Mouse (Mus musculus) adrenal gland, adult 2 months (tissue): Measurements from ENCODE around the gene Fpgt. TPM values are rescaled to one million over a fixed set of nuclear protein-coding genes. Genes with fewer than 3 reads are reported as not detected.
A peak's percentile ranks its signal among the peaks of the same experiment; 100 is the strongest.

ENCODE experiments used
- DNase-seq: peaks from one replicate; pipeline ENCODE4 v3.0.0; 2021
- long read RNA-seq: library from polyadenylated mRNA; stranded (forward); transcript quantifications from one replicate; pipeline ENCODE4 v2.0.0, GENCODE M21; 2021
- polyA plus RNA-seq: library from polyadenylated mRNA; depleted of rRNA; stranded (reverse); fragments of >200 nt; gene quantifications from 2 replicates; pipeline ENCODE4 v1.2.3, GENCODE M21; 2012; rRNA removed
- total RNA-seq, 2 experiments: library from RNA; stranded (reverse); gene quantifications; 2 replicates each; pipeline ENCODE4 v1.2.3; 2021

Gene Fpgt
- total RNA-seq = 10 to 100 TPM; 26.6 to 34.7 TPM
- 4.4 and 6.3 TPM in 2 replicates for polyA plus RNA-seq
- long read RNA-seq, transcript Fpgt-201 (4 exons, 3,518 nt) = major isoform, 5 of 8 reads
- long read RNA-seq, partial matches to known transcripts = 0 of 8 reads
- long read RNA-seq, other reads (novel, unspliced or antisense) = 1 of 8 reads

DNA sequence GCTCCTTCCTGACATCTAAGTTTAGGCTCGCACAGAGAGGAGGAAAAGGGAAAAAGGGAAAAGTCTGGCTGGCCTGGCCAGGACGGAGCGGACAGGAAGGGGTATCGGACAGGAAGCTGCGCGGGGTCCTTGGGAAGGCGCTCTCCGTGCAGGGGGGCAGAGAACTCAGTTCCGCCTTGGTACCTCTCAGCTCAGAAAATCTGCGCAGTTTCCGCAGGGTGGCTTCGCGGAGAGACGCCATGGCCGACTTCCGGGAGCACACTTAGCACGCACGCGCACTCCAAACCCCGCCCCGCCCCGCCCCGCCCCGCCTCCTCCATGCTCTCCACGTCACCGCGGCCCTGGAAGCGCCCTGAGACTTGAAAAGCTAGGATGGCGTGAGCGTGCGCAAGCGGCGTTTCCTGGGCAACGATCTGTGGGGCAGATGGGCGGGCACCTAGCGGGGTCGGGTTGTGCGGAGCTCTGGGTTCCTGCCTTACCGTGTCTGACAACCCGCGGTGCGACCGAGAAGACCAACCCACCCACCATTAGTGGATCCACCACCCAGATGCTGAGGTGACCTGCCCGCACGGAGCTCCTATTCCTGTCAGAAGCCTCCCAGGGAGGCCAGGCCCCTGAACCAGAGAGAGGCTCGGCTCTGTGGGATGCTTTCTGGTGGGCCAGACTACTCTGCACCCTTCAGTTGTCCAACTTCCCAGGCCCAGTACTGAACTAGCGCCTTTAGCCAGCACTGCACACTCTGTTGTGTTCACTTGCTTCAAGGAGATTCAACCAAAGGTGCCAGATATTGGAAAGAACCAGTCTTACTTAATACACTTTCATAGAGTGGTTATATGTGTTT, at the start of gene Fpgt, which contains the start of gene Lrriq3:
TSS of gene Fpgt (minus strand) at position 288 of the 841 bp plus-strand sequence.
TSS of gene Lrriq3 (plus strand) at position 319 of the 841 bp plus-strand sequence.
- peak; percentile 95 for DNase-seq

DNA sequence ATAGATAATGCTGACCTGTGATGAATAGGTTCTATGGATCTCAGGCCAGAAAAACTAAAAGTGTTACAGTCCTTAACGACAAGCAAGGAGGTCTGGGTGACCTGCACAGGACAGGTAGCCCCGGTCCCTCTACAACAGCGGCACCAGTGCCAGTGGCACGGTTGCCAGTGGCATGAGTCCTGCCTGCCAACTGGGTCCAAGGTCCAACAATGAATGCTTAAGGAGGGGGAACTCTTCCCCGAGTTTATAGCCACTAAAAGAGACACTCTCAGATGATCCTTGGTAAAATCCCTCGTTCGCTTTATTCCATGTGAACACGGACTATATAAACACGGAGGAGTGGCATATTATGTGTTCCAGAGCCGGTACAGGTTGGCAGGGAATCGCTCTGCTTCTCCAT, 47.8 kb upstream of the Fpgt start:
- DNase-seq = no peak

DNA sequence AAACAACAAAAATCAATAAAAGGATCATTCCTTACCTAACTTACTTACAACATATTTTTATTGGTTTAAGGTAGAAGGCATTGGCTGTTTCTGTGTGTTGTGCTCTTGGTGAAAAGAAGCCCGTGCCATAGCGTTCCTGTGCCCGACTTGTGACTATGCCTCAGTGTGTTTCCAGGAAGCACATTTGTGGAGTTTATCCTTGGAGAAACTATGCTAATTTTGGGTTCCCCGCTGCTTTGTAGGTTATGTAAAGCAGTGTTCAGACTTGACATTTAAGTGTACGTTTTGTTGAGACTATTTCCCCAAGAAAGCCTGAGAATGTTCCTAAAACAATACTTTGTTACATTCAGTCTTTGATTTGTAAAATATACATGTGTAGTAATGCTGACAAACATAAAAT, 44.5 kb upstream of the Fpgt start:
- no peak for DNase-seq

DNA sequence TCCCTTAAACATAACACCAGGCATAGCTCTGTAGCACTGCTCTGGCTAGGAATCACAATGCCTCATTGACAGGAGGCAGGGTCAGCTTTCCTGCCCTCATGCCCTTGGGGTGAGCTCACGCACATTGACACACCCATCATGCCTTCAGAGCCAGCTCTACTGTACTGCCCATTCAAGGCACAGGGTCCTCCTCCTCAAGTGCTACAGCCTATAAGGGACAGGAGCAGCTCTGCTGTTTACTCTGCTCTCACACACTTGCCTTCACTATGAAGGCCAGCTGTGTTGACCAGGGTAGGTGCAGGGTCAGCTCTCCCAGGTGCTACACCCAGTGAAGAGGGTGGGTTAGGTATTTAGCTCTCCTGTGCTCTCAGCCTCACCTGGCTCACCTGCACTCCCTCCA, 12.8 kb upstream of the Fpgt start:
- no peak for DNase-seq

DNA sequence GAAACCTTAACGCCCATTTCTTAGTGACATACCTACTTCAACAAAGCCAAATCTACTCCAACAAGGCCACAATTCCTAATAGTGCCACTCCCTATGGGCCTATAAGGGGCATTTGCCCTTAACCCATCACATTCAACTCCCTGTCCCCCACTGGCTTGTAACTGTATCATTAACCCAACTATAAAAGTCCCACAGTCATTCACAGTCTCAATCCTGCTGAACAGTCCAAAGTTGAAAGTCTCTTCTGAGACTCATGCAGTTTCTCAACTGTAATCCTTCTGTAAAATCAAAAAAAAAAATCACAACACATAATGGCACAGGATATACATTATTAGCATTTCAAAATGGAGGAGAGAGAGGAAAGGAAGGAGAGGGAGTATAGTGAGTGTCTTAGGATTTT, 6.1 kb upstream of the Fpgt start:
- DNase-seq = no peak

DNA sequence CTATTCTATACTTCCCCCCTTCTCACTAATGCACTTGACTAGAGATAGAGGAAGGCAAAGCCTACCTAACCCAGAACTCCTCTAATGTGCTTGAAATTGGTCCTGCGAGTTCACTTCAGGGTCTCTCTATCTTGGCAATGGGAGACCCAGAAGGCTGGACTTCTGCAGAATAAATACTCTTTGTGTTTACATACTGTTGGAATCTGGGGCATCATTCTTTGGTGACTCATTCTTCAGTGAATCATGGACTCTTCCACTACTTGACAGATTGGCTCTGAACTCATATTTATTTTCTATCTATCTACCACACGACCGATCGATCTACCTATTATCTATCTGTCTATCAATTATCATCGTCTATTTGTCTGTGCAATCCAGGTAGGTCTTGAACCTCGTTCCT, 1.1 kb downstream of the Fpgt start:
- DNase-seq = no peak

DNA sequence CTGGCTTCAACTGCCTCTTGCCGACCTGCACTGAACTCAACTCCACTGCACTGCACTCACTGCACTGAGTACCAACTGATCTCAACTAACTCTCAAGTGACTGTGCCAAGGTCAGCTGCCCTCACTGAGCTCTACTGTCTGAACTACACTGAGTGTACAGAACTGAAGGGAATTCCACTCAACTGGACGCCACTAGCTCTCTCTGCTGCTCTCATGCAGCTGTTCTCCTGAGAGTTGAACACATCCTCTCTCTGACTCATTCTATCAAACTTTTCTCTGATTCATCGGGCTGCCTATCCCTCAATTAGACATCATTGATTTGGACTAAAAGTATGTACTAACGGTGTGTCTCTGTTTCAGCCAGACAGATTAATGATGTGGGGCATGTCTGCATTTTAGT, 15.3 kb downstream of the Fpgt start:
- no peak for DNase-seq

DNA sequence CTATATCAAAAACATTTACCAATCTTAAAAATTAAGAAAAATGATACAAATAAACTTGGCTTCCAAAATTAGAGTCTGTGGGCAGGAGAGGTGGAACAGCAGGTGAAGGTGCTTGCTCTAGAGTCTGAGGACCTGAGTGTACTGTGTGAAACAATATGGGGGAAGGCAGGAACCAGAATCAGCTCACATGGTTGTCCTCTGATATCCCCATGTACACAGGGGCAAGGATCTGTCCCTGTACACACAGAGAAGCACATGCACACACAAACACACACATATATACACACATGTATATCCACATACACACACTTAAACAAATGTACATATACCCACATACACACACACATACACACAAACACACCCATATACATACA, 33.8 kb downstream of the Fpgt start:
- DNase-seq = no peak

DNA sequence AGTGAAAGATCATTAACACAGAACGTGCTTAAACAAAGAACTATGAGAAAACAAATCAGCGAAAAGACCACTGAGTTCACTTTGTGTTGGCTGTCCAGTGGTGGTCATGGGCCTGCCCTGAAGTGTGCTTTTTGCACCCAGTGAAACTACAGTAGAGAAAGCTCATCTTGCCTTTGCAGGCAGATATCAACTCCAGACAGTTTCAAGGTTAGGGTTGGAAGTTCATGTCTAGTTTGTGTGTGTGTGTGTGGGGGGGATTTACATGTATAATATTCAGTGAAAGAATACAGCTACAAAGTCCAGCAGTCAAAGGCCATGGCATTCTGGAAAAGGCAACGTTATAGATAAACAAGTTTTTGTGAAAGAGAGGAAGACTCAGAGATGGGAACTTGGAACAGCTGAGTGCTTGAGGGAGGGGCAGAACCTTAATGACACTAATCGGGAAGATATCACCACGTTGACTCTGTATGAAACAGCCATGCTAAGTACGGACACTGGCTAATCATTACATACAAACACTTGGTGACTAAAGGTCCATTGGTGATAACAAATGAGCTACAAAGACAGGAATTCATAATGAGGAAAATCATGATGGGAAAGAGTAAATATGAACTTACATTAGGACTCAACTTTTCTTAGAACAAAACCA, 34.3 kb downstream of the Fpgt start:
- DNase-seq = no peak

DNA sequence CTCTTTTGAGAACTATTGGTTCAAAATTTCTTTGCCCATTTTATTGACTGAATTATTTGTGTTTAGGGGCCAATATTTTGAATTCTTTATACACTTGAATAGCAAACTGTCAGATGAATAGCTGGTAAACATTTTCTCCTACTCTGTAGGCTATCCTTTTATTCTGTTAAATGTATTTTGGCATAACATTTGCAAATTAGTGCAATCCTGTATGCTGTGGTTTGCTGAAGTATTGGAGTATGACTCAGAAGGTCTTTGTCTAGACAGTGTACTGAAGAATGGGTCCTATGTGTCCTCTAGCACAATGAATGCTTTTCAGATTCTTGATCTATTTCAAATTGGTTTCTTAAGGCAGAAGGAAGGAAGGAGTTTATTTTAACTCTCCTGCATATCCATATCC, 35.6 kb downstream of the Fpgt start:
- no peak for DNase-seq

DNA sequence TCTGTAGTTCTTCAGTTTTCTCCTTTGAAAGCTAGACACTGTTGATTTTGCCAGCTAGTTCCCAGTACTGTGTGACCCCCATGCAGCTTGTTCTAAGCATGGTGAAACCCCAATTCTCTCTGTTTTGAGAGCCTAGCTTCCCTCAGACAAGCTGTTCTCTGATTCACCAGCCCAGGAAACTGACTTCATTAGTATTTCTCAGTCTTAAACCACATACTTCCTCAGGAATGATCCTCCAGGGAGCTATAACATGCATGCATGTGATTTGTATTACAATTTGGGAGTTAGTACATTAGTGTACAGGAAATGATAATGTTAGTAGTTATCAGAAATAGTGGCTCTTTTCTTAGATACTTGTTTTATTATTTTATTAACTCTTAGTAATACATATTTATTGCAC, 36.6 kb downstream of the Fpgt start:
- DNase-seq = no peak

DNA sequence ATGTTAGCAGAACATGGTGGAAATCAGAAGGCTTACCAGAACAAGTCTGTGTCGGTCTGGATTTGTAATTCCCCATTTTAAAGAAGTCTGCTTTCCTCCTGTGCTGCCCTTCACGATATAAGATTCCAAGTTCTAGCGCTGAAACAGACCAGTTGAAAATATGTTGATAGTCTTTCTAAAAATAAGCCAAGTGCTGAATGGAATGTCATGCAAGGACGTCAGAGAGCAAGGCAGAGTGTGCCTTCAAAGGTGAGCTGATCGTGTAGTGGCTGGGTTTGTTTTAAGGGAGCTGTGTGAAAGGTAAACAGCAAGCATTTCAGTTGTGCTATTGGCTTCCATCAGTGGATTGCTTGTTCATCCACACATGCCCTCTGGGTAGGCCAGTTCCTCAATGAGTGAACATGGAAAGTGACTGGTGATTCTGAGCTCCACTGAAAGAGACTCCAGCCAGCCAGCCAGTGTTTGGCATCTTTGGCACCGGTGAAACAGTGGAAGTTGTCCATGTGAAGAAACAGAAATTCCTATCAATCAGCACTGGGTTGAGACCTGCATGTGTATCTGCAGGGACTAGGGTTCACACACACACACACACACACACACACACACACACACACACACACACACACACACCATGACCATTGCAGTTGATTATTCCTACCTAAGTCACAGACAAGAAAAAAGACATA, 37.8 kb downstream of the Fpgt start, which contains the start of gene Tnni3k:
TSS of gene Tnni3k (minus strand) at position 177 of the 686 bp plus-strand sequence.
- DNase-seq = no peak

DNA sequence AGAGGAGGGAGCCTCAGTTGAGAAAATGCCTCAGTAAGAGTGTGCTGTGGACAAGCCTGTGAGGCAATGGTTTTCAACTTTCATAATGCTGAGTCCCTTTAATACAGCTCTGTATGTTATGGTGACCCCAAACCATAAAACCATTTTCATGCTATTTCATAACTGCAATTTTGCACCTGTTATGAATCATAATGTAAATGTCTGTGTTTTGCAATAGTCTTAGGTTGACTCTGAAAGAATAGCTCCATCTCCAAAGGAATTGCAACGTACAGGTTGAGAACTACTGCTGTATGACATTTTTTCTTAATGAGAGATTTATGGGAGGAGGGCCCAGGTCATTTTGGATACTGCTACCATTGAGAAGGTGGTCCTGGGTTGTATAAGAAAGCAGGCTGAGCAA, 40.0 kb downstream of the Fpgt start:
- DNase-seq = no peak

DNA sequence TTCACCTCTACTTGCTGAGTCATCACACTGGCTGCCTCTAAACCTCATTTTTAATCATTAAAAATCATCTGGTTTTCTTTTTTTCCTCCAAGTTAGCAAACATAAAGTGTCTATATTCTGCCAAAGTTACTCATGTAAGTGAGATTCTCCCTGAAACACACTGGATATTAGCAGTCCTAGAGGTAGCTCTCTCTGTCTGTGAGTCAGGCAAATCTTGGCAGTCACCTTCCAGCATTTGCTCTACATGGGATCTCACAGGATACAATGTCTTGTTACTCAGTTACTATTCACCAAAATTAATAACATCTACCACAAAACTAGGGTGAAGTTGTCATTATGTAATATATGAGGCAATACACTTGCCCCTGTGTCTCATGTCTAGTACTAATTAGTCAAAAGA, 41.2 kb downstream of the Fpgt start:
- DNase-seq = no peak

DNA sequence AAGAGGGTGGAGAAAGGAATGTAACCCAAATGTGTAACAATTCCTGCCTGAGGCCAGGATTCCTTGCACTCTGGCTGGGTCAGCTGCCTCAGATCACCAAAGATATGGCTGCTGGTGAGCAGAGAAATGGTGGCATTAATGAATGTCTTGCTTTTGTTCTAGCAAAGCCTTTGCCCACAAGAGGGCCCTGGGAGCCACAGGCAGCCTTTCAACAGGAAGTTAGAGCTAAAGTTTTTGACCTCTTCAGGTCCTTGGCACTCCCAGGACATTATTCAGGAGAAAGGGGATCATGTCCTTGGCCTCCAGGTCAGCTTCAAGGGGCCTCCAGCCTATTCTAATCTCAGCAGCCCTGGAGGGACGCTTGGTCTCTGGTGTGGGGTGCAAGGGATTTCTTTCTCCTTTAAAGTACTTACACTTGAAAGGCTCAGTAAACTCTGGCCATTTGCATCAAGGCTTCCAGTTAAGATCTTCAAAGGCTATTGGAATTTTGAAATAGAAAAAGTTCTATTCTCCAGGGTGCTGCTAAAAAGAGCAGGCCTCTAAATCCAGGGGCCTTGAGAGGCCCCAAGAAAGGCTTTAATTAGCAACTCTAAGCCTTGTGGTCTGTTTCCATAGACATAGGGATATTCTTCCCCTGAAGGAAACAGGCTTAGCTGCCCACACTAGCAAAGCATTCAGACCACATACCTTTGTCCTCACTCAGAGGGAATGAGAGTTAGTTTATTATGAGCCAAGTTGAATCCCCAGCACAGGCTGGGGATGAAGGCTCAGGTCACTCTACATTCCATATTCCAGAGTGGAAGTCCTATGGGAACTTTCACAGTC, 54.0 kb downstream of the Fpgt start:
- peak; percentile 3 for DNase-seq

Other genes with a start within 250 kb of the Fpgt start
- not detected for gene Tnni3k, start 38.0 kb downstream of the Fpgt start, total RNA-seq
- not detected in 2 replicates for gene Tnni3k, start 38.0 kb downstream of the Fpgt start, polyA plus RNA-seq
- gene Lrriq3, start within 50 bp of the Fpgt start, total RNA-seq = 1 to 10 TPM in 1 of 2 experiments, under 1 TPM in 1; 0.89 to 1.0 TPM
- 0.12 and 0.44 TPM in 2 replicates for gene Lrriq3, start within 50 bp of the Fpgt start, polyA plus RNA-seq